Mouse (Mus musculus): ENCODE data around the gene Gdf1.

- TF ChIP-seq CTCF (IDR thresholded peaks at IDR 0.05) (no peak), POLR2A (IDR thresholded peaks at IDR 0.05; ENCODE audit: insufficient read depth, low read depth, low read length) (no peak)
Measured at GRCm38 (mm10) chr8:70327512-70327911, 2.1 kb upstream of the Gdf1 start.

All from heart, adult 2 months (tissue).